Mouse (Mus musculus): ENCODE data around the gene Avpr1b. TPM values are rescaled to one million over a fixed set of nuclear protein-coding genes. Genes with fewer than 3 reads are reported as not detected.

The Avpr1b gene
- polyA plus RNA-seq, 1 experiment from 2014 or later: not detected

GRCm38 (mm10) chr1:131583598-131583997, 15.4 kb upstream of the Avpr1b start:
- Histone ChIP-seq H3K9ac (replicated peaks) (no peak overlapping the region), H3K9me3 (no peaks in the 10 kb centered on the region), H3K4me3 (no peak overlapping the region), H3K4me2 (replicated peaks) (no peak overlapping the region), H3K27ac (replicated peaks) (no peak overlapping the region), H3K36me3 (no peaks in the 10 kb centered on the region), H3K27me3 (no peaks in the 10 kb centered on the region), H3K4me1 (peaks cover 6% of the 10 kb centered on the region; the same call in 1 of the 2 replicates)
- 82% methylated on average over 3 of the region's 3 CpGs for WGBS
- no peak for ATAC-seq (replicated peaks)

- Histone ChIP-seq H3K4me1 (no peaks in the 10 kb centered on the region), H3K36me3 (no peaks in the 10 kb centered on the region), H3K9me3 (no peaks in the 10 kb centered on the region), H3K27me3 (no peaks in the 10 kb centered on the region), H3K9ac (replicated peaks) (no peak overlapping the region), H3K4me3 (no peak overlapping the region), H3K27ac (replicated peaks) (no peak overlapping the region), H3K4me2 (replicated peaks) (no peak overlapping the region)
- 71% methylated on average over 8 of the region's 8 CpGs for WGBS
- ATAC-seq (replicated peaks): no peak
Measured at GRCm38 (mm10) chr1:131586836-131587235, 12.2 kb upstream of the Avpr1b start.

- no peak for ATAC-seq (replicated peaks)
- no peak overlapping the region for H3K27ac ChIP-seq (replicated peaks)
- H3K4me2 ChIP-seq (replicated peaks): no peak overlapping the region
- H3K9ac ChIP-seq (replicated peaks): no peak overlapping the region
- no peak overlapping the region for H3K4me3 ChIP-seq
- H3K4me1 ChIP-seq: no peaks in the 10 kb centered on the region
- WGBS: 38% methylated on average over 11 of the region's 11 CpGs
- no peaks in the 10 kb centered on the region for H3K36me3 ChIP-seq
- H3K9me3 ChIP-seq: no peaks in the 10 kb centered on the region
- no peaks in the 10 kb centered on the region for H3K27me3 ChIP-seq
Measured at GRCm38 (mm10) chr1:131600314-131600713, 1.3 kb downstream of the Avpr1b start.

- H3K4me1 ChIP-seq: no peaks in the 10 kb centered on the region
- 83% methylated on average over 2 of the region's 2 CpGs for WGBS
- H3K27me3 ChIP-seq: no peaks in the 10 kb centered on the region
- no peak overlapping the region for H3K4me2 ChIP-seq (replicated peaks)
- no peak overlapping the region for H3K4me3 ChIP-seq
- no peaks in the 10 kb centered on the region for H3K36me3 ChIP-seq
- no peak overlapping the region for H3K27ac ChIP-seq (replicated peaks)
- no peak overlapping the region for H3K9ac ChIP-seq (replicated peaks)
- no peaks in the 10 kb centered on the region for H3K9me3 ChIP-seq
- no peak for ATAC-seq (replicated peaks)
Measured at GRCm38 (mm10) chr1:131606719-131607118, 7.7 kb downstream of the Avpr1b start.

- no peaks in the 10 kb centered on the region for H3K27me3 ChIP-seq
- no peak overlapping the region for H3K4me2 ChIP-seq (replicated peaks)
- H3K27ac ChIP-seq (replicated peaks): no peak overlapping the region
- H3K4me1 ChIP-seq: no peaks in the 10 kb centered on the region
- no peak overlapping the region for H3K4me3 ChIP-seq
- H3K9me3 ChIP-seq: no peaks in the 10 kb centered on the region
- no peaks in the 10 kb centered on the region for H3K36me3 ChIP-seq
- H3K9ac ChIP-seq (replicated peaks): no peak overlapping the region
- ATAC-seq (replicated peaks): no peak
- 70% methylated on average over 4 of the region's 4 CpGs for WGBS
Measured at GRCm38 (mm10) chr1:131612556-131613155, 13.6 kb downstream of the Avpr1b start.

GRCm38 (mm10) chr1:131613361-131614133, 14.5 kb downstream of the Avpr1b start:
- no peaks in the 10 kb centered on the region for H3K27me3 ChIP-seq
- H3K9me3 ChIP-seq: no peaks in the 10 kb centered on the region
- no peak for ATAC-seq (replicated peaks)
- no peak overlapping the region for H3K9ac ChIP-seq (replicated peaks)
- WGBS: 84% methylated on average over 16 of the region's 16 CpGs
- no peak overlapping the region for H3K4me2 ChIP-seq (replicated peaks)
- H3K27ac ChIP-seq (replicated peaks): no peak overlapping the region
- H3K36me3 ChIP-seq: no peaks in the 10 kb centered on the region
- H3K4me3 ChIP-seq: no peak overlapping the region
- H3K4me1 ChIP-seq: no peaks in the 10 kb centered on the region

GRCm38 (mm10) chr1:131614641-131615040, 15.6 kb downstream of the Avpr1b start:
- Histone ChIP-seq H3K9me3 (0 out of 2 replicates have a peak, but pooled peaks cover 4% of the 10 kb centered on the region), H3K9ac (replicated peaks) (no peak overlapping the region), H3K36me3 (no peaks in the 10 kb centered on the region), H3K4me3 (no peak overlapping the region), H3K27me3 (no peaks in the 10 kb centered on the region), H3K4me1 (no peaks in the 10 kb centered on the region), H3K27ac (replicated peaks) (no peak overlapping the region), H3K4me2 (replicated peaks) (no peak overlapping the region)
- 89% methylated on average over 6 of the region's 6 CpGs for WGBS
- no peak for ATAC-seq (replicated peaks)

- H3K27me3 ChIP-seq: no peaks in the 10 kb centered on the region
- no peaks in the 10 kb centered on the region for H3K36me3 ChIP-seq
- no peaks in the 10 kb centered on the region for H3K4me1 ChIP-seq
- H3K4me2 ChIP-seq (replicated peaks): no peak overlapping the region
- no peak for ATAC-seq (replicated peaks)
- no peak overlapping the region for H3K27ac ChIP-seq (replicated peaks)
- no peak overlapping the region for H3K9ac ChIP-seq (replicated peaks)
- H3K4me3 ChIP-seq: no peak overlapping the region
- H3K9me3 ChIP-seq: 0 out of 2 replicates have a peak, but pooled peaks cover 5% of the 10 kb centered on the region
- WGBS: 76% methylated on average over 1 of the region's 1 CpGs
Measured at GRCm38 (mm10) chr1:131616131-131616530, 17.1 kb downstream of the Avpr1b start.

GRCm38 (mm10) chr1:131616546-131617220, 17.6 kb downstream of the Avpr1b start:
- Histone ChIP-seq H3K36me3 (no peaks in the 10 kb centered on the region), H3K27ac (replicated peaks) (no peak overlapping the region), H3K27me3 (no peaks in the 10 kb centered on the region), H3K4me3 (no peak overlapping the region), H3K4me1 (no peaks in the 10 kb centered on the region), H3K4me2 (replicated peaks) (no peak overlapping the region), H3K9ac (replicated peaks) (no peak overlapping the region), H3K9me3 (0 out of 2 replicates have a peak, but pooled peaks cover 5% of the 10 kb centered on the region)
- WGBS: 81% methylated on average over 5 of the region's 5 CpGs
- no peak for ATAC-seq (replicated peaks)

- WGBS: 94% methylated on average over 1 of the region's 1 CpGs
- Histone ChIP-seq H3K36me3 (no peaks in the 10 kb centered on the region), H3K9ac (replicated peaks) (no peak overlapping the region), H3K4me1 (no peaks in the 10 kb centered on the region), H3K4me2 (replicated peaks) (no peak overlapping the region), H3K27me3 (no peaks in the 10 kb centered on the region), H3K4me3 (no peak overlapping the region), H3K9me3 (0 out of 2 replicates have a peak, but pooled peaks cover 5% of the 10 kb centered on the region), H3K27ac (replicated peaks) (no peak overlapping the region)
- ATAC-seq (replicated peaks): no peak
Measured at GRCm38 (mm10) chr1:131618576-131618975, 19.5 kb downstream of the Avpr1b start.

GRCm38 (mm10) chr1:131619348-131619747, 20.3 kb downstream of the Avpr1b start:
- Histone ChIP-seq H3K9me3 (0 out of 2 replicates have a peak, but pooled peaks cover 5% of the 10 kb centered on the region), H3K27me3 (no peaks in the 10 kb centered on the region), H3K36me3 (no peaks in the 10 kb centered on the region), H3K9ac (replicated peaks) (no peak overlapping the region), H3K27ac (replicated peaks) (no peak overlapping the region), H3K4me1 (no peaks in the 10 kb centered on the region), H3K4me3 (no peak overlapping the region), H3K4me2 (replicated peaks) (no peak overlapping the region)
- no peak for ATAC-seq (replicated peaks)
- 89% methylated on average over 7 of the region's 7 CpGs for WGBS

GRCm38 (mm10) chr1:131623644-131624043, 24.6 kb downstream of the Avpr1b start:
- H3K9ac ChIP-seq (replicated peaks): no peak overlapping the region
- H3K4me2 ChIP-seq (replicated peaks): no peak overlapping the region
- no peak overlapping the region for H3K27ac ChIP-seq (replicated peaks)
- no peak for ATAC-seq (replicated peaks)
- H3K4me1 ChIP-seq: no peaks in the 10 kb centered on the region
- WGBS: 90% methylated on average over 3 of the region's 3 CpGs
- no peaks in the 10 kb centered on the region for H3K27me3 ChIP-seq
- no peak overlapping the region for H3K4me3 ChIP-seq
- 0 out of 2 replicates have a peak, but pooled peaks cover 5% of the 10 kb centered on the region for H3K9me3 ChIP-seq
- no peaks in the 10 kb centered on the region for H3K36me3 ChIP-seq

All from forebrain, embryonic 15.5 days (tissue).